10 mouse cellular contexts compared by ENCODE assay signal in the genomic region with DNA sequence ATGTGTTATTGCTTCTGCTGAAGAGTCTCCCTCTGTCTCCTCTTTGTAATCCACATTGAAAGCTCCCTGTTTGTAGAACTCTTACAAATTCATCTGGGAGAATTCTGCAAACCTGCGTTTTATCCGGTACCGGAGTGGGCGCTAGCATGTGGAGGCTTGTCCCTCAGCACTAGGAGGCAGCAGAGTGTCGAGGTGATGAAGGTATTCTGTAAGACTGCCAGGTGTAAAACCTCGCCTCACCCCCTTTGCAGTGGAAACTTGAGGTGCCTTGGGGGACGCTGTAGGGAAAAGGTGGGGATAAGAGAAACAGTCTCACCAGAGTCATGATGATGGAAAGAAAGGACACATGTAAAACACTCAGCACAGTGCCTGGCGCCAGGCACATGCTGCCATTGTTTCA. TPM values are rescaled to one million over a fixed set of nuclear protein-coding genes. Genes with fewer than 3 reads are reported as not detected.
A peak's percentile ranks its signal among the peaks of the same experiment; 100 is the strongest.
DNase-seq lines count a peak whose midpoint lies in the region; ATAC-seq and TF ChIP-seq lines count a peak whose summit lies in the region.
"Had no signal": no experiment of that assay in that cellular context is flagged by ENCODE, and none has a peak within 500 bp of the region (broad histone marks: within the 10 kb centered on the region; RNA-seq: fewer than 3 reads in every experiment).

No protein-coding gene starts in this region.

- H3K36me3 ChIP-seq in heart, postnatal 0 days (replicated peaks; ENCODE audit: control insufficient read depth, insufficient read depth, low read length) = no peaks in the 10 kb centered on the region
- no peaks in the 10 kb centered on the region for H3K36me3 ChIP-seq in heart, embryonic 12.5 days
- H3K36me3 ChIP-seq: heart, embryonic 10.5 days had no signal

- DNase-seq in heart, postnatal 0 days (ENCODE audit: low spot score) = no peak
- DNase-seq in CD4-positive, CD25-positive, alpha-beta regulatory T cell, adult 2 months (ENCODE audit: low read depth, low spot score) = peak; percentile 53
- peak; percentile 51 for DNase-seq in T-cell, adult 2 months (ENCODE audit: low spot score)
- DNase-seq in lung, postnatal 14 days = peak; percentile 31
- DNase-seq in cerebellum, adult 9-10 months = no peak
- no peak for DNase-seq in frontal cortex, postnatal 25 days (ENCODE audit: low spot score in 2 of 2)
- DNase-seq: embryo, embryonic 11 days had no signal

- no peaks in the 10 kb centered on the region for H3K27me3 ChIP-seq in heart, postnatal 0 days (ENCODE audit: control insufficient read depth, insufficient read depth, low read length)
- H3K27me3 ChIP-seq in heart, embryonic 12.5 days (replicated peaks) = no peaks in the 10 kb centered on the region; the same call in 1 of the 2 replicates

- H3K27ac ChIP-seq in heart, postnatal 0 days (ENCODE audit: low read depth) = no peak overlapping the region
- no peak overlapping the region for H3K27ac ChIP-seq in heart, embryonic 12.5 days (ENCODE audit: poor library complexity, severe bottlenecking)
- H3K27ac ChIP-seq: heart, embryonic 10.5 days had no signal

- peak; percentile 27 for TF ChIP-seq CTCF in heart, postnatal 0 days (IDR thresholded peaks at IDR 0.05; ENCODE audit: low read depth)

- H3K4me3 ChIP-seq in heart, postnatal 0 days (ENCODE audit: low read depth, low read length) = no peak overlapping the region
- H3K4me3 ChIP-seq in heart, embryonic 12.5 days = no peak overlapping the region
- H3K4me3 ChIP-seq: heart, embryonic 10.5 days had no signal

- no peak overlapping the region for H3K4me2 ChIP-seq in heart, postnatal 0 days (ENCODE audit: low read depth, low read length)
- no peak overlapping the region for H3K4me2 ChIP-seq in heart, embryonic 12.5 days

- H3K9me3 ChIP-seq in heart, postnatal 0 days (replicated peaks; ENCODE audit: control insufficient read depth, low read length) = no peaks in the 10 kb centered on the region
- no peaks in the 10 kb centered on the region for H3K9me3 ChIP-seq in heart, embryonic 12.5 days (replicated peaks)
- H3K9me3 ChIP-seq: heart, embryonic 10.5 days had no signal

- H3K4me1 ChIP-seq in heart, postnatal 0 days (ENCODE audit: control insufficient read depth, insufficient read depth) = no peaks in the 10 kb centered on the region
- H3K4me1 ChIP-seq in heart, embryonic 12.5 days (replicated peaks) = no peaks in the 10 kb centered on the region
- H3K4me1 ChIP-seq: heart, embryonic 10.5 days had no signal

- ATAC-seq in heart, postnatal 0 days (ENCODE audit: insufficient read depth, low read depth) = no peak
- no peak for ATAC-seq in heart, embryonic 12.5 days (ENCODE audit: insufficient number of reproducible peaks, low FRiP score)
- no peak for ATAC-seq in monocyte, adult 5-6 weeks (replicated peaks; ENCODE audit: insufficient number of reproducible peaks, low FRiP score, low TSS enrichment, poor library complexity, severe bottlenecking)

- no peak overlapping the region for H3K9ac ChIP-seq in heart, postnatal 0 days (replicated peaks; ENCODE audit: low read depth, low read length)
- no peak overlapping the region for H3K9ac ChIP-seq in heart, embryonic 12.5 days

- 35% methylated on average over 8 of the region's 8 CpGs for WGBS in heart, postnatal 0 days
- WGBS in heart, embryonic 12.5 days = 32% methylated on average over 8 of the region's 8 CpGs

- no peak for TF ChIP-seq EP300 in heart, postnatal 0 days (IDR thresholded peaks at IDR 0.05; ENCODE audit: low read depth)

RNA-seq across cellular contexts. Expression of a gene that starts 14.0 kb away (rescaled TPM):
- 44.8 and 52.8 TPM in 2 replicates for total RNA-seq in heart, postnatal 0 days (2014; rRNA removed; ENCODE audit: low replicate concordance)
- polyA plus RNA-seq in heart, postnatal 0 days (2015; fragmentation: Nextera tagmentation; extraction: Ambion mirVana) = 81.2 and 82.4 TPM in 2 replicates
- 116 TPM in 2 replicates for polyA plus RNA-seq in heart, embryonic 12.5 days (2016; fragmentation: Nextera tagmentation; extraction: Ambion mirVana)
- total RNA-seq in monocyte, adult 5-6 weeks (2017) = 45.0 to 54.5 TPM (median 52.3 TPM) in 3 replicates

RNA-seq across cellular contexts. Expression of a gene that starts 38.0 kb away (rescaled TPM):
- total RNA-seq in heart, postnatal 0 days (2014; rRNA removed; ENCODE audit: low replicate concordance) = not detected in 2 replicates
- polyA plus RNA-seq in heart, postnatal 0 days (2015; fragmentation: Nextera tagmentation; extraction: Ambion mirVana) = 0.15 and 0.33 TPM in 2 replicates
- polyA plus RNA-seq in heart, embryonic 12.5 days (2016; fragmentation: Nextera tagmentation; extraction: Ambion mirVana) = 0.43 and 0.45 TPM in 2 replicates
- not detected in 3 replicates for total RNA-seq in monocyte, adult 5-6 weeks (2017)

RNA-seq across cellular contexts. Expression of a gene that starts 38.2 kb away (rescaled TPM):
- 18.5 and 41.5 TPM in 2 replicates for total RNA-seq in heart, postnatal 0 days (2014; rRNA removed; ENCODE audit: low replicate concordance)
- 3.5 and 4.5 TPM in 2 replicates for polyA plus RNA-seq in heart, postnatal 0 days (2015; fragmentation: Nextera tagmentation; extraction: Ambion mirVana)
- 16.1 and 17.8 TPM in 2 replicates for polyA plus RNA-seq in heart, embryonic 12.5 days (2016; fragmentation: Nextera tagmentation; extraction: Ambion mirVana)
- 5.9 to 17.3 TPM (median 17.3 TPM) in 3 replicates for total RNA-seq in monocyte, adult 5-6 weeks (2017)

RNA-seq across cellular contexts. Expression of a gene that starts 54.1 kb away (rescaled TPM):
- total RNA-seq in heart, postnatal 0 days (2014; rRNA removed; ENCODE audit: low replicate concordance) = 1.6 TPM in 1 of 2 replicates, not detected in the other
- polyA plus RNA-seq in heart, postnatal 0 days (2015; fragmentation: Nextera tagmentation; extraction: Ambion mirVana) = 1.1 TPM in 2 replicates
- 0.50 and 1.0 TPM in 2 replicates for polyA plus RNA-seq in heart, embryonic 12.5 days (2016; fragmentation: Nextera tagmentation; extraction: Ambion mirVana)
- 245 to 446 TPM (median 387 TPM) in 3 replicates for total RNA-seq in monocyte, adult 5-6 weeks (2017)

Comparison
In these comparisons a context has a peak if more than half of its experiments do, and no peak if none do; other contexts are left out.
1. DNase-seq: peak in CD4-positive, CD25-positive, alpha-beta regulatory T cell, adult 2 months (single experiment), T-cell, adult 2 months (single experiment) and lung, postnatal 14 days (single experiment); none in heart, postnatal 0 days (single experiment), cerebellum, adult 9-10 months (single experiment) and frontal cortex, postnatal 25 days (0 of 2).